Mouse (Mus musculus) MEL (cell line): ENCODE results near the gene C2cd2.

Source experiments
- CTCF ChIP-seq, 3 experiments: IDR thresholded peaks in 2 of 3; conservative IDR thresholded peaks in 1 of 3; 2 replicates each; pipeline ENCODE4 v1.5.1; 2011 to 2012; ENCODE audit warnings: low read length in 3 of 3, low read depth in 2 of 3, mild to moderate bottlenecking in 2 of 3, improper control_type of control experiment in 1 of 3, inconsistent platforms in 1 of 3, mixed read lengths in 1 of 3, moderate library complexity in 1 of 3; ENCODE audit not compliant: control insufficient read depth in 1 of 3, insufficient read depth in 1 of 3, poor library complexity in 1 of 3, severe bottlenecking in 1 of 3
- ELF1 ChIP-seq: IDR thresholded peaks from 2 replicates; pipeline ENCODE4 v1.6.1; 2014; ENCODE audit warnings: low read depth, mild to moderate bottlenecking, inconsistent platforms, low read length, improper control_type of control experiment, moderate library complexity
- GATA1 ChIP-seq: IDR thresholded peaks from 2 replicates; pipeline ENCODE4 v1.6.1; 2011; ENCODE audit warnings: low read depth, low read length, improper control_type of control experiment
- HCFC1 ChIP-seq: IDR thresholded peaks from 2 replicates; pipeline ENCODE4 v1.6.1; 2012; ENCODE audit warnings: low read depth, mild to moderate bottlenecking, inconsistent platforms, low read length, improper control_type of control experiment, moderate library complexity
- MEF2A ChIP-seq: IDR thresholded peaks from 2 replicates; pipeline ENCODE4 v1.6.1; 2014; ENCODE audit warnings: low read depth, mild to moderate bottlenecking, inconsistent platforms, low read length, improper control_type of control experiment; ENCODE audit not compliant: poor library complexity, insufficient replicate concordance, severe bottlenecking; ENCODE audit errors: extremely low read depth
- POLR2A ChIP-seq, 2 experiments: IDR thresholded peaks; 2 replicates each; pipeline ENCODE4 v1.6.1; 2011 to 2012; ENCODE audit warnings: low read length in 2 of 2, mild to moderate bottlenecking in 2 of 2, control low read depth in 1 of 2, improper control_type of control experiment in 1 of 2, low read depth in 1 of 2, moderate library complexity in 1 of 2; ENCODE audit not compliant: control insufficient read depth in 1 of 2, insufficient read depth in 1 of 2, poor library complexity in 1 of 2

DNA sequence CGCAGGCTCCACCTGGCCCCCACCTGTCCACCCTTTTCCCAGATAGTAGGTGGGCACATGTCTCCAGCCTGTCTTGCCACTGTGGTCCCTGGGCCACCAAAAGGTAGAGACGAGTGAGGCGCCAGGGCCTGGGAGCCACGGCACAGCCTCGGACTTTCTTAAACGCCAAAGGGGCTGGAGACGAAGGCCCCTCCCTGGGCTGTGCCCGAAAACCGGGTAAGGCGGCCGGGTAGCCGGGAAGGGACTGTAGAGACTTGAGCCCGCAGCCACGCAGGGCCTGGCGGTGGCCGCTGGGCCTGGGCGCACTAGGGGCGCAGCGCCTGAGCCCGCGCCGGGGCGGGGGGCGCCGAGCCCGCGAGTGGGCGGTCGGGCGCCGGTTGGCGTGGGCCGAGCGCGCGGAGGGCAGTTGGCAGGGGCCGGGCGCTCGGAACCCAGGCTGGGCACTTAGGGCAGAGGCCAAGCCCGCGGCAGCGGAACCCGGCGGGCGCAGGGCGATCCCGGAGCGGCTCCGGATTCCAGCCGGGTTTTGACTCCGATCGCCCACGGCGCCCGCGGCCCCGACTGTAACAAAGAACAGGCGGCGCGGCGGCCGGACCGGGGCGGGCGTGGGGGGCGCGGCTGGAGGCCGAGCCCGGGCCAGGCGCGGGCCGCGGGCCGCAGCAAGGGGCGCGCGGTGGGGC lies 111.2 kb downstream of the C2cd2 start:
- TF ChIP-seq CTCF (IDR thresholded peaks at IDR 0.05 in 2 of 3, conservative IDR thresholded peaks at IDR 0.05 in 1 of 3; ENCODE audit: control insufficient read depth in 1 of 3, insufficient read depth in 1 of 3, low read depth in 2 of 3, low read length in 3 of 3, poor library complexity in 1 of 3, severe bottlenecking in 1 of 3) (no peak), GATA1 (no peak), POLR2A (IDR thresholded peaks at IDR 0.05; ENCODE audit: control insufficient read depth in 1 of 2, insufficient read depth in 1 of 2, low read depth in 1 of 2, low read length in 2 of 2, poor library complexity in 1 of 2) (peak in 1 of 2 experiments; percentile 54; a peak in 1 of 4 replicates), HCFC1 (no peak), ELF1 (no peak), MEF2A (no peak)
